Mouse (Mus musculus): Measurements from ENCODE around the gene Cad.

Cad gene

DNA sequence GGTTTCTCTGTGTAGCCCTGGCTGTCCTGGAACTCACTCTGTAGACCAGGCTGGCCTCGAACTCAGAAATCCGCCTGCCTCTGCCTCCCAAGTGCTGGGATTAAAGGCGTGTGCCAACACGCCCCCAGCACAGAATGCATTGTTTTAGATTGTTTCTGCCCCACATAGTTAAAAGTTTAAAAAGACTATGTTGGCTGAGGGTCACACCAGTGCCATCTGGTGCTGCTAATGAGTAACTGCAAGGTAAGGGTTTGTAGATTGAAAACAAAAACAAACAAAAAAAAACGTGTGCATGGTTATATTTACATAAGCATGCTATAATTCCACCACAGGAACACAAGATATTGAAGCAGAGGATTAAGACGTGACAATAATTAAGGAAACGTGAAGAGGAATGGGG, 56.2 kb downstream of the Cad start:
- no peak for DNase-seq (ENCODE audit: low spot score)

DNA sequence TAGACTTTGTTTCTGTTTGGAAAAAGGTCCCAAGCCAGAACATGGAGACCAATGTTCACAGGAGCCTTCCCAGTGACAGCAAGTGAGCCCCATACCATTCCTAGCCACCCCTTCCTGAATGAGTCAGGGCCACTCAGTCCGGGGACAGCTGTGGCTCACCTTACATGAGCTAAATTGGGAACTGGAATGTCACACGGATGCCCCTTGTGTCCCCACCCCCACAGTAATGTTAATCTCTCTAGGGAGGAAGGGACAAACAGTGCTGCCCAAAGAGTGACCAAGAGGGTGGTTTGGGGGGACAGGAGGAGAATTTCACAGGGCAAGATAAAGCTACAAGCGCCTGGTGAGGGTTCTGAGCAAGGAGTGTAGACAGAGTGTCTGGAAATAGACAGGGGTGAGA, 61.8 kb downstream of the Cad start, which contains the start of gene Trim54:
Gene Trim54, plus strand, starts transcription at position 359 of the 400 bp plus-strand sequence.
- no peak for DNase-seq (ENCODE audit: low spot score)

DNA sequence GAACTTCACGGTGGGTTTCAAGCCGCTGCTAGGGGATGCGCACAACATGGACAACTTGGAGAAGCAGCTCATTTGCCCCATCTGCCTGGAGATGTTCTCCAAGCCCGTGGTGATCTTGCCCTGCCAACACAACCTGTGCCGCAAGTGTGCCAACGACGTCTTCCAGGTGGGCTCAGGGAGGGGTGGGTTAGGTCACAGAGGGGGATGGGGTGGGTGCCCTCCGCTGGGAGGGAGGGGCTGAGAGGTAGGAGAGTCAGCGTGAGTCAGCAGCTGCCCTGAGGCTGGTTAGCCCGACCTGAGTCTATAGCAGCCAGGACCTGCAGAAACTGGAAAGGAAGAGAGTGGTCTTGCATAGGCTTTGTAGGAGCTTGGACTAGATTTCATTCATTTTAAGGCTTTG, 62.3 kb downstream of the Cad start:
- DNase-seq (ENCODE audit: low spot score) = no peak

DNA sequence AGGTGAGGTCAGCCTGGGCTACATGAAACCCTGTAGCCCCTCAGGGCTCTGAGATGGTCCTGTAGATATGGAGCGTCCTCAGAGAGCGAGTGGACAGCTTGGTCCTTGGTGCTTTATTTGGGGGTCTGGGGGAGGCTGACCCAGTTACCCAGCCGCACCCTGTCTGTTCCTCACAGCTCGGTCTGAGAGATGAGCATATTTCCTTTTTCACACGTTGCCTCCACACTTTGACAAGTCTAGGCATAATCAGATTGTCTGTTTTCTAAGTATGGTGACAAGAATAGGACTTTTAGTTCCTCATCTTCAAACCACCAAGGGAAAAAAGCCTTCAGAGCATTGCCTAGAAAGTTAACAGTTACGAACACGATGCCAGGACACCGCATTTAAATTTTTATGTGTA, 66.5 kb downstream of the Cad start:
- DNase-seq (ENCODE audit: low spot score) = no peak

DNA sequence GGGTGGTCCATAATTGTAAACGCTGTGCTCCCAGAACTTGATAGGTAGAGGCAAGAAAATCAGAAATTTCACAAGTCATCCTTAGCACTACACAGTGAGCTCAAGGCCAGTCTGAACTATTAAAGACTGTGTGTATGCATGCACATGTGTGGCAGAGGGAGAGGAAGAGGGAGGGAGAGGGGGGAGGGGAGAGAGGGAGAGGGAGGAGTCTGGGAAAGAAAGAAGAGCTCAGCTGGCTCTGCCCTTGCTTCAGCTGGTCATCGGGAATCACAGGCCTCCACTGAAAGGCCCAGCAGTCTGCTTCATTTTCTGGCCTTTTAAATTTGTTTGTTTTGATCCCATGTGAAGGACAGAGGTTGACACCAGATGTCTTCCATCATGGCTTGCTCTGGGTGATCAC, 68.9 kb downstream of the Cad start:
- no peak for DNase-seq (ENCODE audit: low spot score)

DNA sequence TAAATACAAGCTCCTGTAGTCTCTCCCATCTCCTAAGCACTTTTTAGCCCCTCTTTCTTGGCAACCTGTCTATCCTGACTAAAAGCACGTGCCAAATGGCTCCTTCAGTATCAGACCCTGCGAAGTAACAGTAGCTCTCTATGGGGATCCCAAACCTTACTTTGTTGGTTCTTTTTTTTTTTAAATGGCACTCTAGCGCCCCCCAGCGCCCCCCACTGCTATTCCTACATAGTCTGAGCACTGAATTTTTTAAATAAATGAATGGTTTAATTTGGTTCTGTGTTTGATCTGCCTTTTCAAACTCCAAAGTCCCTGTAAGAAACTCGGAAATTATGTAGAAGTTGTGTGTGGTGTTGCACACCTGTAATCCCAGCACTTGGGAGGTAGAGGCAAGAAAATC, 71.5 kb downstream of the Cad start:
- DNase-seq (ENCODE audit: low spot score) = no peak

All from urinary bladder, postnatal 14 days (tissue).